Mouse (Mus musculus) intestine, embryonic 14.5 days (tissue): ENCODE data around the gene Ube2s. TPM values are rescaled to one million over a fixed set of nuclear protein-coding genes. Genes with fewer than 3 reads are reported as not detected.

Source experiments
- ATAC-seq: fragments of 200-750 bp; cut with Nextera tagmentation; replicated peaks from 2 replicates; pipeline ENCODE4 v1.8.0; 2017; ENCODE audit warnings: low read depth, moderate number of reproducible peaks, moderate TSS enrichment, moderate library complexity; ENCODE audit not compliant: low FRiP score, low TSS enrichment
- DNase-seq: peaks from one replicate; pipeline ENCODE4 v3.0.0-alpha.2; 2018; ENCODE audit warnings: low spot score
- H3K27ac ChIP-seq: fragments of 300-500 bp; sonication (generic); 2 replicates; pipeline ENCODE4 v1.5.1; 2014; ENCODE audit warnings: low read depth, mild to moderate bottlenecking, control low read depth
- H3K27me3 ChIP-seq: fragments of 300-500 bp; sonication (generic); replicated peaks from 2 replicates; pipeline ENCODE4 v1.6.1; 2014; ENCODE audit warnings: low read length, control low read depth; ENCODE audit not compliant: control insufficient read depth, insufficient read depth
- H3K36me3 ChIP-seq: fragments of 300-500 bp; sonication (generic); 2 replicates; pipeline ENCODE4 v1.6.1; 2014; ENCODE audit warnings: low read length, control low read depth; ENCODE audit not compliant: control insufficient read depth, insufficient read depth
- H3K4me1 ChIP-seq: fragments of 300-500 bp; sonication (generic); replicated peaks from 2 replicates; pipeline ENCODE4 v1.6.1; 2014; ENCODE audit warnings: low read length, control low read depth, mixed read lengths; ENCODE audit not compliant: control insufficient read depth, insufficient read depth
- H3K4me2 ChIP-seq: fragments of 300-500 bp; sonication (generic); 2 replicates; pipeline ENCODE4 v1.6.1; 2014; ENCODE audit warnings: low read length
- H3K4me3 ChIP-seq: fragments of 300-500 bp; sonication (generic); 2 replicates; pipeline ENCODE4 v1.5.1; 2014; ENCODE audit warnings: low read depth, low read length, control low read depth, mixed read lengths
- H3K9ac ChIP-seq: fragments of 300-500 bp; sonication (generic); 2 replicates; pipeline ENCODE4 v1.6.1; 2014; ENCODE audit warnings: mild to moderate bottlenecking, low read length
- H3K9me3 ChIP-seq: fragments of 300-500 bp; sonication (generic); 2 replicates; pipeline ENCODE4 v1.6.1; 2016; ENCODE audit warnings: low read length, control low read depth; ENCODE audit not compliant: control insufficient read depth
- WGBS: fragments of 180-500 bp; shearing (Covaris S2); extraction: QIAGEN DNeasy Blood & Tissue Kit; methylation state at CpG from one replicate; pipeline ENCODE4 v1.1.7; 2014; 5-methylcytosine and 5-hydroxymethylcytosine counted together
- polyA plus RNA-seq: library from polyadenylated mRNA; unstranded; fragments of >200 nt; fragmentation: Nextera tagmentation; extraction: Ambion mirVana; gene quantifications from 2 replicates; pipeline ENCODE4 v1.2.1, GENCODE M21; 2014

The Ube2s gene
- polyA plus RNA-seq, 1 experiment from 2014 or later = 354 TPM

GRCm38 (mm10) chr7:4849372-4849771 is 37.0 kb upstream of the Ube2s start:
- Histone ChIP-seq H3K4me2 (no peak overlapping the region), H3K4me3 (no peak overlapping the region), H3K36me3 (no peaks in the 10 kb centered on the region), H3K27me3 (peaks cover 21% of the 10 kb centered on the region), H3K9ac (no peak overlapping the region), H3K27ac (no peak overlapping the region), H3K4me1 (peaks cover 6% of the 10 kb centered on the region), H3K9me3 (no peaks in the 10 kb centered on the region)
- DNase-seq (no peak), ATAC-seq (no peak)
- WGBS = 59% methylated on average over 9 of the region's 9 CpGs

- peaks cover 55% of the 10 kb centered on the region for H3K27me3 ChIP-seq
- peaks cover 14% of the 10 kb centered on the region for H3K4me1 ChIP-seq
- ATAC-seq (peak; percentile 88), DNase-seq (peak; percentile 88)
- H3K27ac ChIP-seq = no peak overlapping the region
- H3K9me3 ChIP-seq = no peaks in the 10 kb centered on the region
- H3K4me3 ChIP-seq = peak overlapping the region; percentile 39
- no peaks in the 10 kb centered on the region for H3K36me3 ChIP-seq
- peak overlapping the region; percentile 93 for H3K4me2 ChIP-seq
- 0 out of 2 replicates have a peak overlapping the region, but pooled peaks have one; percentile 16 for H3K9ac ChIP-seq
- WGBS = under 1% methylated on average over 13 of the region's 13 CpGs
Observed at GRCm38 (mm10) chr7:4844917-4845309, 32.5 kb upstream of the Ube2s start.

- peaks cover 60% of the 10 kb centered on the region for H3K27me3 ChIP-seq
- no peaks in the 10 kb centered on the region for H3K36me3 ChIP-seq
- H3K4me3 ChIP-seq = peak within 1 kb of the TSS; percentile 39
- DNase-seq (no peak), ATAC-seq (peak; percentile 63)
- H3K4me2 ChIP-seq = peak within 1 kb of the TSS; percentile 93
- H3K9me3 ChIP-seq = no peaks in the 10 kb centered on the region
- peak within 1 kb of the TSS; percentile 25; the same call in 1 of the 2 replicates for H3K9ac ChIP-seq
- 2% methylated on average over 41 of the region's 41 CpGs for WGBS
- H3K27ac ChIP-seq = no peak within 1 kb of the TSS
- H3K4me1 ChIP-seq = peaks cover 14% of the 10 kb centered on the region
Observed at GRCm38 (mm10) chr7:4844245-4844916, 32.0 kb upstream of the Ube2s start, which contains the start of gene Shisa7. Gene Shisa7, minus strand, starts transcription at chr7:4844696.

GRCm38 (mm10) chr7:4843604-4844244 is 31.3 kb upstream of the Ube2s start:
- Histone ChIP-seq H3K9me3 (no peaks in the 10 kb centered on the region), H3K36me3 (no peaks in the 10 kb centered on the region), H3K9ac (0 out of 2 replicates have a peak overlapping the region, but pooled peaks have one; percentile 25), H3K4me1 (peaks cover 14% of the 10 kb centered on the region), H3K27me3 (peaks cover 60% of the 10 kb centered on the region), H3K4me2 (peak overlapping the region; percentile 93), H3K4me3 (peak overlapping the region; percentile 39), H3K27ac (no peak overlapping the region)
- 2% methylated on average over 34 of the region's 34 CpGs for WGBS
- DNase-seq (no peak), ATAC-seq (no peak)

DNA sequence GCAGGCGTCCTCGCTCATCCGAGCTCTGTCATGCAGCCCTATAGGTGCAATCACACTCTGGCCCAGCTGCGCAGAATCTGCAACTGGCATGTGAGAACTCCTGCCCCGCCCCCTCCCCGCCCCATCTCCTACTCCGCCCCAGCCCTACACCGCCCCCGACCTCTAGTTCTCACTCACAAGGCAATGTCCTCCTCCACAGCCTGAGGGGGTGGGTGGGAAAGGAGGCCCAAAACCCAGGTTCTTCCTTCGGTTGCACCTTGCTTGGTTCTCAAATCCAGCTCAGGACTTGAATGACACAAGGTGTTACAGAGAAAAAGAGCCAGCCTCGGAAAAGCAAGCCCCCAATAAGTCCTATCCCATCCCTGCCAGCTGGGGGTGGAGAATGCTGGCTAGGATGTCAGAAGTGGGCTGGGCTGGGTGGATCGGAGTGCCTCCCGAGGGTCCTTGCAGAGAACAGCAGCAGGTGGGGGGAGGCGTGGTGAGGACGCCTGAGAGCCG is 30.3 kb upstream of the Ube2s start:
- Histone ChIP-seq H3K27ac (no peak overlapping the region), H3K27me3 (peaks cover 66% of the 10 kb centered on the region), H3K9ac (no peak overlapping the region), H3K4me1 (peaks cover 14% of the 10 kb centered on the region), H3K4me2 (peak overlapping the region; percentile 33), H3K4me3 (no peak overlapping the region; the same call in 1 of the 2 replicates), H3K36me3 (no peaks in the 10 kb centered on the region), H3K9me3 (no peaks in the 10 kb centered on the region)
- DNase-seq = peak; percentile 62
- 0% methylated on average over 16 of the region's 16 CpGs for WGBS
- ATAC-seq = peak; percentile 54

DNA sequence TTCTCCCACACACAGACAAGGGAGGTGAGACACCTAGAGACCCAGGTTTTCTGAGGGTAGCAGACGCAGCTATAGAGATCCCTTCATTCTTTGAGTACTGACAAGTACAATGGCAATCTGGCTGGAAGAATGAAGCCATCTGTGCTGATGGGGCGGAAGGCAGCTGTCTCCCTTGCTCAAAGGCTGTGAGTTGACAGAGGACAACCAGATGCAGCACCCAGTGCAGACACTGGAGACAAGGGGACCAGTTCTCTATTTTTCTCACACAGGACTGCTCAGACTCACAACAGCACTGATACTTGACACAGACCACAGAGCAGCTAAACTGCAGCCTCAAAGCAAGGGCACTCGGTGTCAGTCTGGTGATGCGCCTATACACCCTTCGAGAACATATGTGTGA is 29.7 kb upstream of the Ube2s start:
- no peak overlapping the region for H3K4me3 ChIP-seq
- no peak for ATAC-seq
- H3K4me2 ChIP-seq = no peak overlapping the region
- DNase-seq = no peak
- H3K9me3 ChIP-seq = peaks cover under 1% of the 10 kb centered on the region; the same call in 1 of the 2 replicates
- H3K36me3 ChIP-seq = no peaks in the 10 kb centered on the region
- WGBS = 51% methylated on average over 5 of the region's 5 CpGs
- no peak overlapping the region for H3K9ac ChIP-seq
- peaks cover 72% of the 10 kb centered on the region for H3K27me3 ChIP-seq
- H3K27ac ChIP-seq = no peak overlapping the region
- H3K4me1 ChIP-seq = peaks cover 14% of the 10 kb centered on the region

DNA sequence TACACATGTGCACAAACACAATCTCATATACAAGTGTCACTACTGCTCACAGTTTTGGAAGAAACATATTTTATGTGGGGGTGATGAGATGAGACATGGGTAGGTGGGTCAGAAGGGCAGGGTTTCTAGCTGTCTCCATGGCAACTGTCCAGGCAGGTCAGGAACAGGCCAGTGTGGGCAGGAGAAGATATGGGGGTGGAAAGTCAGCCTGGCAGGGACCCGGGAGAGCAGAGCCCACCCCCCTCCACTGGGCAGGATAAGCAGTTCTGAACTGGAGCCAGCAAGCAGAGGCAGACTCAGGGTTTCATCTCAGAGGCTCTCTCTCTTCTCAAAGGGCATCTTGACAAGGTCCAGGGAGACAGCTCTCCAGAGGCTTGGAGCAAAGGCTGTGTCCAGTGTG is 25.2 kb upstream of the Ube2s start:
- Histone ChIP-seq H3K4me1 (peaks cover 3% of the 10 kb centered on the region; the same call in 1 of the 2 replicates), H3K27me3 (peaks cover 69% of the 10 kb centered on the region), H3K27ac (no peak overlapping the region), H3K4me2 (no peak overlapping the region), H3K9ac (no peak overlapping the region), H3K36me3 (no peaks in the 10 kb centered on the region), H3K4me3 (no peak overlapping the region), H3K9me3 (peaks cover 3% of the 10 kb centered on the region; the same call in 1 of the 2 replicates)
- WGBS = 12% methylated on average over 1 of the region's 1 CpGs
- DNase-seq (no peak), ATAC-seq (no peak)

GRCm38 (mm10) chr7:4836351-4836792 is 24.0 kb upstream of the Ube2s start:
- Histone ChIP-seq H3K9me3 (peaks cover 3% of the 10 kb centered on the region; the same call in 1 of the 2 replicates), H3K27ac (no peak overlapping the region), H3K4me3 (peak overlapping the region; percentile 40), H3K4me1 (0 out of 2 replicates have a peak, but pooled peaks cover 3% of the 10 kb centered on the region), H3K4me2 (peak overlapping the region; percentile 69), H3K36me3 (no peaks in the 10 kb centered on the region), H3K27me3 (peaks cover 62% of the 10 kb centered on the region), H3K9ac (0 out of 2 replicates have a peak overlapping the region, but pooled peaks have one; percentile 20)
- WGBS = under 1% methylated on average over 51 of the region's 51 CpGs
- DNase-seq (peak; percentile 66), ATAC-seq (peak; percentile 83)
